Mouse (Mus musculus) neural tube, postnatal 0 days (tissue): ENCODE results near the gene Aif1l. TPM values are rescaled to one million over a fixed set of nuclear protein-coding genes. Genes with fewer than 3 reads are reported as not detected.

Experiments used
- polyA plus RNA-seq: library from polyadenylated mRNA; unstranded; fragments of >200 nt; fragmentation: Nextera tagmentation; extraction: Ambion mirVana; gene quantifications from 2 replicates; pipeline ENCODE4 v1.2.1, GENCODE M21; 2015

The Aif1l gene
- polyA plus RNA-seq = 15.9 and 16.9 TPM in 2 replicates

GRCm38 (mm10) chr2:31950058-31950871 is at the start of gene Aif1l:
Aif1l (plus strand) TSS chr2:31950139.

GRCm38 (mm10) chr2:31974141-31974808 is 24.3 kb downstream of the Aif1l start, which contains the start of gene Nup214:
Nup214 (plus strand) TSS chr2:31974436.

Other genes starting within 250 kb of the Aif1l start
- gene Qrfp, start 139.6 kb upstream of the Aif1l start, polyA plus RNA-seq = 0.10 TPM in 2 replicates
- gene Fibcd1, start 104.1 kb upstream of the Aif1l start, polyA plus RNA-seq = 5.5 and 5.7 TPM in 2 replicates
- gene Lamc3, start 62.8 kb upstream of the Aif1l start, polyA plus RNA-seq = 2.0 and 2.5 TPM in 2 replicates
- gene Nup214, start 24.3 kb downstream of the Aif1l start, polyA plus RNA-seq = 60.2 and 64.6 TPM in 2 replicates
- gene Fam78a, start 134.7 kb downstream of the Aif1l start, polyA plus RNA-seq = 0.71 and 0.75 TPM in 2 replicates
- gene Plpp7, start 145.4 kb downstream of the Aif1l start, polyA plus RNA-seq = 31.2 TPM in 2 replicates
- 49.8 and 72.2 TPM in 2 replicates for gene Prrc2b, start 200.9 kb downstream of the Aif1l start, polyA plus RNA-seq